Mouse (Mus musculus): ENCODE data around the gene Slc6a9. TPM values are rescaled to one million over a fixed set of nuclear protein-coding genes. Genes with fewer than 3 reads are reported as not detected.

Slc6a9 gene
- total RNA-seq (2017), result not detected in 2 replicates

GRCm38 (mm10) chr4:117834457-117834844 is at the start of gene Slc6a9:
TSS of gene Slc6a9 (plus strand) at chr4:117834506.
- no peak for ATAC-seq (ENCODE audit: extremely low read depth, insufficient number of reproducible peaks, low FRiP score, poor library complexity, severe bottlenecking)

DNA sequence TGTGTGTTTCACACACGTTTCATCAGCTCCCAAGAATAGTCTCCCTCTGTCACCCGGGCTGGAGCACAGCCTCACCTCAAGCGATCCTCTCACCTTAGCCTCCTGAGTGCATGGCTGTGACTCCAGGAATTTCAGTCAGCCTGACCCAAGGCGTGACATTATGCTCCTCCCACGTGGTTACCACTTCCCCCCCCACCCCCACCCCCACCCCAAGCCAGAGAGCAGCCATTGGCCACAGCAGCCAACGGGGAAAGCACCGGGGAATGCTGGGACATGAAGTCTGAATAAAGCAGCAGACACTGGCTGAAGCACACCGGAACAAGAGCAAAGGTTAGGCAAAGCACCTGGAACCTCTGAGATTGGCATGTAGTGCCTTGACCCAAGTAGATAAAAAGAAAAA is 47.3 kb upstream of the Slc6a9 start:
- ATAC-seq (ENCODE audit: extremely low read depth, insufficient number of reproducible peaks, low FRiP score, poor library complexity, severe bottlenecking), result no peak

GRCm38 (mm10) chr4:117788308-117788707 is 46.0 kb upstream of the Slc6a9 start:
- ATAC-seq (ENCODE audit: extremely low read depth, insufficient number of reproducible peaks, low FRiP score, poor library complexity, severe bottlenecking), result no peak

- ATAC-seq (ENCODE audit: extremely low read depth, insufficient number of reproducible peaks, low FRiP score, poor library complexity, severe bottlenecking), result no peak
These were observed 34.4 kb upstream of the Slc6a9 start for GRCm38 (mm10) chr4:117799904-117800303.

- ATAC-seq (ENCODE audit: extremely low read depth, insufficient number of reproducible peaks, low FRiP score, poor library complexity, severe bottlenecking), result no peak
These were observed 27.3 kb upstream of the Slc6a9 start for GRCm38 (mm10) chr4:117806992-117807391.

GRCm38 (mm10) chr4:117810933-117811332 is 23.4 kb upstream of the Slc6a9 start:
- no peak for ATAC-seq (ENCODE audit: extremely low read depth, insufficient number of reproducible peaks, low FRiP score, poor library complexity, severe bottlenecking)

- ATAC-seq (ENCODE audit: extremely low read depth, insufficient number of reproducible peaks, low FRiP score, poor library complexity, severe bottlenecking), result no peak
These were observed 20.6 kb upstream of the Slc6a9 start for GRCm38 (mm10) chr4:117813591-117814192.

GRCm38 (mm10) chr4:117814333-117814732 is 20.0 kb upstream of the Slc6a9 start:
- no peak for ATAC-seq (ENCODE audit: extremely low read depth, insufficient number of reproducible peaks, low FRiP score, poor library complexity, severe bottlenecking)

DNA sequence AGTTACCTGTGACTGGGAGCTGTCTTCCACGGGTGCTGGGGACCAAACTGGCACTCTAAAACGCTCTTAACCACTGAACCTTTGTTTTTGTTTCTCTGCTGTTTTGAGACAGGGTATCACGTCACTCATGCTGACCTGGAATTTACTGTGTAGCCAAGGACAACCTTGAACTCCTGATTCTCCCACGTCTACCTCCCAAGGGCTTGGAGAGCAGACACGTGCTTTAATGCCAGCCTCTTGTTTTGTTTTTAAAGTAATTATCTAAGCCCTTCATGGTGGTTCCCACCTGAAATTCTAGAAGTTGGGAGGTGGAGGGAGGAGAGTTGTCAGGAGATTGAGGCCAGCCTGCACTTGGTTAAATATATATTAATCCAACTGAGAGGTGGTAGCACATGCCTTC is 17.5 kb upstream of the Slc6a9 start:
- ATAC-seq (ENCODE audit: extremely low read depth, insufficient number of reproducible peaks, low FRiP score, poor library complexity, severe bottlenecking), result no peak

DNA sequence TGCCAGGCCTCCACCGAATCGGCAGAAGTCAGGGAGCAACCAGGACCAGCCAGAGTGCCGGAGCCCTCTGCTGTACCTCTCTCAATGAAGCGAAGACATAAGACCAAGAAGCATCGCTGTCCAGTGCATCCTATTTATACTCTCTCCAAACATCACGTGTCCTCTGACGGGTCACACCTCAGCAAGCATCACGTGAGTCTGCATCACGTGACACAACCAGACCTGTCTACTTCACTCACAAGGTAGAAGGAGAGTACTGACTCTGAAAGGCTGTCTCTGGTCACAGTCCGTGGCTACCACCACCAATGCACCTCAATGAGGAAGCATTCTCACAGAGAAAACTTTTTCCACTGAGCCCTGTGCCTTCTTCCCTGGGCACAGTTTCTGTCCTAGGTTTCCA is 16.3 kb upstream of the Slc6a9 start:
- ATAC-seq (ENCODE audit: extremely low read depth, insufficient number of reproducible peaks, low FRiP score, poor library complexity, severe bottlenecking), result no peak

DNA sequence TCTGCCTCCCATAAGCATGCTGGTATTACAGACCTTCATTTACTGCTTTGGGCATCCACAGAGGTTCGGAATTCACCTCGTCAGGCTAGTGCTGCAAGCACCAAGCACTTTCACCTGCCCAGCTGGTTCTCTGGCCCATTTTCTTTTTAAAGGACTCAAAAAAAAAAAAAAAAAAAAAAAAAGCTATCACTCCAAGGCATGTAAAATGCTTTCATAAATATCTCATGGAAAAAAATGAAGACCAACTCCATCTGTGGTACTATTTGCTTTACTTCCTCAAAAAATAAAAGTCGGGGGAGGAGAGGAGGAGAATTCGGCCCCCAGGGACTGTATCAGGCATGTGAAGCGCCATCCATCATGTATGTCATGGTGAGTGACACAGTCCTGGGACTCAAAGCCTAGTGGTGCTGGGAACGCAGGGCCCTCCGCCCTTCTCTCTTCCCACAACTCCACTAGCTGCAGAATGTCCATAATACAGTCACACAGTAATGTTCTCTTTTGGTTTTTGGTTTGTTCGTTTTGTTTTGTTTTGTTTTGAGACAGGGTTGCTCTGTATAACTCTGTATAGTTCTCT is 5.6 kb upstream of the Slc6a9 start:
- ATAC-seq (ENCODE audit: extremely low read depth, insufficient number of reproducible peaks, low FRiP score, poor library complexity, severe bottlenecking), result no peak

- ATAC-seq (ENCODE audit: extremely low read depth, insufficient number of reproducible peaks, low FRiP score, poor library complexity, severe bottlenecking), result no peak
These were observed 4.8 kb upstream of the Slc6a9 start for GRCm38 (mm10) chr4:117829260-117830123.

DNA sequence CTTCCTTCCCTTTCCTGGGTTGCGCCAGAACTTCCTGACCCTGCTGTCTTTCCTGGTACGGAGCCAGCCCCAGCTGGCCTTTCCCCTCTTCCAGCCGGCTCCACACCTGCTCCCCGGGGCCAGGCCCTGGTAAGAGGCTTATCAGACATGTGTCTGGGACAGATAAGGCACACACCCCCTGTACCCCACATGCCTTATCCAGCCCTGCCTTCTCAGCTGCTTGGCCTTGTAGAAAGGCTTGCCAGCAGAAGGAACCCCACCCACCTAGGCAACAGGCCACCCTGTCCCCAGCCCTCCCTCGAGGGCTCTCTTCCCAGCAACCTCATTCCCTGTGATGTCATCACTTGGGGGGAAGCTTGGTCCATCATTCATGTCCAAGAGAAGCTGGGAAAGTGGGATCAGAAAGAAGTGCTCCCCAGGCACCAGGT is 4.2 kb upstream of the Slc6a9 start:
- no peak for ATAC-seq (ENCODE audit: extremely low read depth, insufficient number of reproducible peaks, low FRiP score, poor library complexity, severe bottlenecking)

- no peak for ATAC-seq (ENCODE audit: extremely low read depth, insufficient number of reproducible peaks, low FRiP score, poor library complexity, severe bottlenecking)
These were observed 3.5 kb upstream of the Slc6a9 start for GRCm38 (mm10) chr4:117830801-117831200.

DNA sequence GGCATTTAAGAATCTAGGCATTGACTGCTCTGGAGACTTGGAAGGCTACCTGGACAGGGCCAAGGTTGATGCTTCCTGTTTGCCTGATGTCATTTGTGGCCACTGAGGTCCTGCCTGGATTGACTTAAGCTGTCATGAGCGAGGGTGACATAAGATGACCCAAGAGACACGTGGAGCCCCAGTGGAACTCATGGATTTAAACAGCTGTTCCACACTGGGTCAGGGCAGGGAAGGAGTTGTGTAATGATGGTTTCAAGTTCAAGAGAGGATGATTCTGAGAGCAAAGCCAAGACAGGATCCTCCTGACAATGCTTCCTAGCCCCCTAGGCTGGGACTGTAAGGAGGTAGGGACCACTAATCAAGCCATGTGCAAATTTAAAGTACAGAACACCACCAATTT is 2.8 kb upstream of the Slc6a9 start:
- ATAC-seq (ENCODE audit: extremely low read depth, insufficient number of reproducible peaks, low FRiP score, poor library complexity, severe bottlenecking), result no peak

- ATAC-seq (ENCODE audit: extremely low read depth, insufficient number of reproducible peaks, low FRiP score, poor library complexity, severe bottlenecking), result no peak
These were observed 2.2 kb upstream of the Slc6a9 start for GRCm38 (mm10) chr4:117831920-117832691.

GRCm38 (mm10) chr4:117834845-117835530 is 682 bp downstream of the Slc6a9 start:
- no peak for ATAC-seq (ENCODE audit: extremely low read depth, insufficient number of reproducible peaks, low FRiP score, poor library complexity, severe bottlenecking)

DNA sequence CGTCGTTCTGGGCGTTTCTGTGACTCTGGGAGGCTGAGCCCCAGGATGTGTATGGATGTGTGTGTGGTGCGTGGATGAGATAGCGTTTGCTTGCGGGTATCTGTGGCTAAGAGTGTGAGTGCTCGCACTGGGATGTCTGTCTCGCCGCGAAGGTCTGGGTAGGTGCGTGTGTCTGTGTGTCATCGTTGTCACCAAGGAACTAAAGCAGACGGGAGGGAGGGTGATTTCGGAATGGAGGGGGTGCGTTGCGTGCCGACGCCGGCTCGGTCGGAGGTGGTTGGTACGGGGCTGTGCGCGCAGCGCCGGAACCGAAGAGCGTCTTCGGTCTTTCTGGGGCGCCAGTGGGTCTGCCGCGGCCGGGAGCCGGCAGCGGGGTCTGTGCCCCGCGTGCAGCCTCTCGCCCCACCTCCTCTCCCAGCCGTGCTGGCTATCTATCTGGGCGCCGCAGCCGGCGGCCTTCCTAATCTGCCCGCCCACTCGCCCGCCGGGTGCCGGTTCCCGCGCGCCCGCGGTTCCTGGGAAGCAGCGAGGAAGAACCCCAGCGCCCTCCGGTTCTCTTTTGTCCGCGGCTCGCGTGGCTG is 1.3 kb downstream of the Slc6a9 start:
- no peak for ATAC-seq (ENCODE audit: extremely low read depth, insufficient number of reproducible peaks, low FRiP score, poor library complexity, severe bottlenecking)
